Mouse (Mus musculus): ENCODE data around the gene Apba1.

Gene Apba1

DNA sequence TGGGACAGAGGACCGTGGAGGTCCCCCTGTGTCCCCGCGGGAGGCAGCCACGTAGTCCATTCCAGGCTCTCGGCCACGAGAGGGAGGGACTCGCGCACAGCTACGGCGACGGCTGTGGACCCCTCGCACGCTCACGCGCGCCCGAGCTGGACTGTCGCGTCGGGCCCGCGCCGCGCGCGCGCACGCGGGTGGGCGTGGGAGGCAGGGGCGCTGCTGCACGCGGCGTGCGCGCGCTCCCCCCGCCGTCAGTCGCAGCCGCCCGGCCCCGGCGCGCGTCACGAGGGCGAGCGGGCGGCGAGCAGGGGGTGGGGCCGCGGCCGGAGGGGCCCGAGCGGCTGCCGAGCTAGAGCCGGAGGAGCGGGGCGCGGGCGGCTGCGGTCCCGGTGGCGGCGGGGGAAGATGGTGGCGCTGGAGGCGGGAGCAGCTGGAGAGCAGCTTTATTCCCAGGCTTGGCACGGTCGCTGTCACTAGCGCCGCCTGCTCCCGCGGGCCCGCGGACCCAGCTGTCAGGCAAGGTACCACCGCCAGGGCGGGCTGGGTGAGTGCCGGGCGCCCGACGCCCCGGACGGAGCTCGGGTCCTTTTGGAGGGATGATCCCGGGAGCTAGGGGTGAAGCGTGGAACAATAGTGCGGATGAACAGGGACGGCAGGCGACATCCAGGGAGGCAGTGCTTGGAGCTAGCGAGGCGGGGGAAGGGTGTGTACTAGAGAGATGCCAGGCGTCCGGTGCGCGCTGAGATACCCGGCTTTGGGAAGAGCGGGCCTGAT is at the start of gene Apba1:
Apba1 (plus strand) TSS at position 334 of the 768 bp plus-strand sequence.
- peak; percentile 70 for DNase-seq (ENCODE audit: low read depth, low spot score)

DNA sequence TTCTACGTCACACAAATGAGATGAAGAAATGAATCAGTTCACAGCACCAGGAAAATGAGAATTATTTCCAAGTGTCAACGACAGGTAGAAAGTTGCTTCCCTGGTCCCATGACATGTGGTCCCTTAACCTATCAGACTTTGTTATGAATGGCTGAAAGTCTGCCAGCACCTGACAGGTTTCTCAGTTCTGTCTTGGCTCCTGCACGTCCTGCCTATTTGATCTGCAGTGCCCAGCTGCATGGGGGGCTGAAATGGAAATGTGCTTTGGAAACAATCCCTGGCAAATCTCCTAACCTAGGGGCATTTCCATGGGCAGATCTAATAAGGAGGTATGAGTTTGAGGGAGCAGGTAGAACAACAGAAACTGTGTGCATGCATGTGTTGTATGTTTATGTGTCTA is 12.2 kb upstream of the Apba1 start:
- no peak for DNase-seq (ENCODE audit: low read depth, low spot score)

DNA sequence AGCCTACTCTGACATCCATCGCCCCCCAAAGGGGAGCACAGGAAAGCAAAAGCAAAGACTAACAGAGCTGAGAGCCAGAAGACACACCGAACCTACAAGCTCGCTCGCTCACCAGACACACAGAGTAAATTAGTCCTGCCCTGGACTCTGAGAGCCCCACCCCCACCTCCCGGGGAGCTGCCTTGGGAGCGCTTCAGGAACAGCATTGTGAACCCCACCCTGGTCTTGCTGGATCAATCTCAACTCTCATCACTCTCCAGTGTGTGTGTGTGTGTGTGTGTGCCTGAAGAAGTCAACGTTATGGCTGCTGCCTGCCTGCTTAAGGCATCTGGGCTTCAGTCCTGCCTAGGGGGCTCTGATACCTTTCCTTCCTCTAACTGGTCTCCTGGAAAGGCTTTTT is 1.7 kb upstream of the Apba1 start:
- DNase-seq (ENCODE audit: low read depth, low spot score), result no peak

DNA sequence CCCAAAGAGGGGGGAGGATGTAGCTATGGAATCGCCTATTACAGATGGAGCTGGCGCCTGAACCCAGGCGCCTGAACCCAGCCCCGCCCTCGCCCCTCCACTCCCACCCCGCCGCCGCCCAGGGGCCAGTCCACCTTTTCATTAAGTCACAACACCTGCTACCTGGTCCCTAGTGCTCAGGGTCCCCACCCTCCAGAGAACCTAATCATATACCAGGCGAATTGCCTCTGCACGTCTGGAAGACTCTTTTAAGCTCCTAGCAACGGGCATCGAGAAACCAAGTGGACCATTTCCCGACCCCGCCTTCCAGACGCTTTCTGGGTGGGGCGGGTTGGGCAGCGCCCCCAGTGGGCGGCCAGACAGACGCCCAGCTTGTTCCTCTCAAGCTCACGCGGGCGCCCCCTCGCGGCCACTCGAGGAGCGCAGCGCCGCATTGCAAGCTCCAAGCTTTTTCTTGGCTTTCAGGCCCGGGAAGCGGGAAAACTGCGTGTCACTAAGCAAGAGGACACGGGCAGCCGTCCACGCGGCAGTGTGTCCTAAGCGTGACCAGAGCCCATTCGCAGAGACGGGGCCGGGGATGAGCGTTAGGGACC is 630 bp upstream of the Apba1 start:
- peak; percentile 96 for DNase-seq (ENCODE audit: low read depth, low spot score)

DNA sequence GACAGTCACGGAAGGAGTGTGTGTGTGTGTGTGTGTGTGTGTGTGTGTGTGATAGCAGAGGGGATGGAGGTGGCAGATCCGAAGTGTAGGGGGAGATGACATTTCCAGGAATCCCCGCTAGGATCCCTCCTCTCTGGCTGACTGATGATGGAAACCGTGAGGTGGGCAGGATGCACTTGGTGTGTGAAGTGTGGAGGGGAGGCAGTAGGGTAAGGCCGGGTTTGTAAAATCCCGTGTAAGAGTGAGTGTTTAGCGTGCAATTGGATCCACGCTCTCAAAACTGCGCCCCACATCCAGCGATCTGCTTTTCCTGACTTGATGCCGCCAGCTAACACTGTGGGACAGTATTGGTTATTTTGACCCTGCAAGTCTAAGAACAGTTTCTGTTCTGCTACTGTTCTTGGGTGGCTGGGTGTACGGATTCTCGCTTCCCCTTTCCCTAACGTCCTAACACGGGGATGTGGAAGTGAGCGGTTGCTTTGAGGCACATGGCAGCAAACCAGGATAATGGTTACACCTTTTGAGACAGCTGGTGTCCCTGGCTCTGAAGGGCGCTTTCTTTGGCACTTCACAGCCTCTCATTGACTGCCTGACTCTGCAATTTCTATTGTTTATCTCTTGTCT is 747 bp downstream of the Apba1 start:
- no peak for DNase-seq (ENCODE audit: low read depth, low spot score)

DNA sequence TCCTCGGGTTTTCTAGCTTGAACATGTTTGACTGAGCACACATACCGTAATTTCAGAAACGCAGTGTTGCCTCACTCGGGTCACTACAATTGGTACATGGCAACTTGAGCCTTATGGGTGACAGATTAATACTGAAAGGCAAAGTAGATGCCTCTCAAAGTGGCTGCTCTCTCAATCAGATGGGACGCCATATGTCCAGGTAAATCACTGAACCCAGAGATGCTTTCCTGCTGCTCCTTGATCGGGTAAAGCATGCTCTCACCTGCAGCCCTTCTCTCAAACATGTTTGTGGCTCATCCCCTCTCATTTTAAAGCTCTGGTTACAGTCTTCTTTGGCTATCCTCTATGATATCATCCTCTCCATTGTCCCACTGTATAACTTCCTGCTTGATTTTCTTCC is 4.7 kb downstream of the Apba1 start:
- DNase-seq (ENCODE audit: low read depth, low spot score), result no peak

DNA sequence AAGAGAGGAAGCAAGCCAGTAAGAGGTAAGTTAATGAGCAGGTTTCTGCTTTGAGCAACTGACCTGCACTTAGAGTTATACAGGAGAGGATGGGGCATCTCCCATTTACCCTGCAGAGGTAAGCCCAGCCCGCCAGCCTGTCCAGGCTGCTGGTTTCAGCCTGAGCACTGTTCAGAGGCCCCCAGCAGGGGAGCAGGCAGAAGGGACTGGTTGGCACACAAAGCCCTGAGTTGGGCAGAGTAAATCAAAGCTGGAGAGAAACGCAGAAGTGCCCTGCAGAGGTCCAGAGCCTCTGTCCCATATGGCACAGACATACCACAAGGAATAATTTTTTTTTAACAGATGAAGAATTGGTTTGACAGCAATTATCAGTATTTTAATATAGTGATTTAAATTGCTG is 5.4 kb downstream of the Apba1 start:
- DNase-seq (ENCODE audit: low read depth, low spot score), result no peak

DNA sequence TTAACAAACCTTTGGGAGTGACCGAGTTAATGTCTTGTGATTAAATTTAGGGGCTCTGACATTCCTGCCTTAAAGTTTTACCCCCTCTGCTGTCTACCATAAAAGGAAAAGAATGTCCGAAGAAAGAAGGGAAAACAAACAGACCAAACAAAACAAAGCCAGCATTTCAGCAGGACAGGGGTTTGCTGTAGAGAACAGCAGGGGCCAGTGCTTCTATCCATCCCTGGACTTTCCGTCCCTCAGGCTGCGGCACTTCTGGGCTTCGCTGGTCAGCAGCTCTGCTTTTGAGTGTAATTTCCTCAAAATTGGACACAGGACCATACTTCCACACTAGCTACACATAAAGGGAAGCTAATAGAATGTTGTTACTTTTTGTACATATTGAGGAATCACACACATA is 10.2 kb downstream of the Apba1 start:
- no peak for DNase-seq (ENCODE audit: low read depth, low spot score)

DNA sequence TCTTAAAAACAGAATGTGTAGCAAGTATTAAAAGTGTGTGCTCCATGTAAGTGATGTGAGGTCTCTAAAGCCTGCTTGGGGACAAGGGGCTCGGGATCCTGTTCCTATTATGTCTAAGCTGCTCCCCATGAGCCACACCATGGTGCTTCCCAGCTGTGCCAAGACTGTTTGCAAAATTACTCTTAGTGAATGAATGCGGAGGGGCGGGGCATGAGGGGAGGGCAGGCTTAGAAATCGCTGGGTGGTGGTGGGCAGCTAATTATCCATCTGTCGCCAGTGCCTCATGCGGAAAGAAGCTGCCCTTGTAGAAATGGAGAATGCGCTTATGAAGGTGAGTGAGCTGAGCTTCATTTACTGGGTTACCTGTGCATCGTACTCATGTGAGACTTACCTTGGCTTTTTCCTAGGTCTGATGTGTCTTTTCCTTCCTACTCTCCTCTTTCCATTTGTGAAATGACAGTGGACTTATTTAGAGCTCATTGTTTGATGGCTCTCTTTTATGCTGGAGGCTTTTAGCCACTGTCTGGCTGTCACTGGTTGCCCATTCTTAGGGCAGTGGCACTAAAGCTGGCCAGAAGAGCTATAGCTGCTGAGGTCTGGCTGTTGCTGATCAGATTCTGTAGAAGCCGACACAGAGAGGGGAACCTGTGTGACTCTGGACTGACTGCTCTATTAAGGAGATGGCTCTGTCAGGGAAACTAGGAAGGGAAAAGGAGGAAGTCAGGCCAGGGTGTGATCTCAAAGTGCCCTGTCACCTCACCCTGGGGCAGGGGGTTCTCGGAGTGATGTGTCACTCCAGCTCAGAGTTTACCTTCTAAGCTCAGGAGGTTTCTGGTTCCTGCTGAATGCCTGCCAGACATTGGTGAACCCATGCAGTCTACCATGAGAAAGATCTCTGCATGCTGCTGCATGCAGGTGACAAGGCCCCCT is 12.1 kb downstream of the Apba1 start:
- DNase-seq (ENCODE audit: low read depth, low spot score), result no peak

DNA sequence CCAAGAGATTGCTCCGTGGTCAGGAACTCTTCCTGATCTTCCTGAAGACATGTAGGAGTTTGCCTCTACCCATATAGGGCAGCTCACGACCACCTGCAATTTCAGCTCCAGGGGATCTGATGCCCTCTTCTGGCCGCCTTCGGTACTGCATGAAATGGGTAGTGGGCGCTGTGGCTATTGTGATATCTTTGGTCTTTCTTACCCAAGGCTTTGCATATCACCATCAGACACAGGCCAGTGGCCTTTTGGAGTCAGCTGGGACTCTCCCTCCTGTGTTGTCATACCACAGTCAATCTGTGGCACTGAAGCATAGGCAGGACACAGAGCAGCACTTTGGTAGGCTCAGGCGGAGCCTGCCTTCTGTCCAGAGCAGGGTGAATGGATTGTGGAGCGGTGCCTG is 13.3 kb downstream of the Apba1 start:
- DNase-seq (ENCODE audit: low read depth, low spot score), result no peak

DNA sequence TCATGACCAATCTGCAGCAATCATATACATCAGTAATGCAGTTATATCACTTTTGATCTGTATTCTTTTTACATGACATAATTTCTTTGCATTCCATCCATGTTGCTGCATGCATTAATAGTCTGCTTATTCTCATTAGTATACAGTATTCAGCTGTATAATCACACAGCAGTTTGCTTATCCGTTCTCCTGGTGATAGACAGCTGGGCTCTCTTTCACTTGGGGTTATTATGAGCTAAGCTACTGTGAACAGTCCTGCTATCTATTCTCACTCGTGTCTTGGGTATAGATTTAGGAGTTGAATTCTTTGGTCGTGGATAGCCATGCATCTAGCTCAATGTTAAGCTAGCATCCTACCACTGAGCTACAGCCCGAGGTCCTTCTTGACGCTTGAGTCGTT is 16.7 kb downstream of the Apba1 start:
- DNase-seq (ENCODE audit: low read depth, low spot score), result no peak

DNA sequence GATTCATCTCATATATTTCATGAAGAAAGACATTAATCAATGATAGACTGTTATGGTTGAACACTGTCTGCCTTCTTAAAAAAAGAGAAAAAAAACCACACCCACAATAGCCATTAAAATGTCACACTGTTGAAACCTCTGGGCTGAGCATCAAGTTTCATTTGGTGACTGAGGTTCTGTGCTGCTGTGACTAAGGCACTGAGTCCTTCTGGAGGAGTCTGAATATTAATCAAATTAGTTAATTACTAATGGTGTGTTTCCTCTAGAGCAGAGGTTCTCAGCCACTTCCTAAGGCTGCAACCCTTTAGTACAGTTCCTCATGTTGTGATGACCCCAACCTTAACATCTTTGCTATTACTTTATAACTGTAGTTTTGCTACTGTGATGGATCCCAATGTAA is 20.4 kb downstream of the Apba1 start:
- DNase-seq (ENCODE audit: low read depth, low spot score), result no peak

DNA sequence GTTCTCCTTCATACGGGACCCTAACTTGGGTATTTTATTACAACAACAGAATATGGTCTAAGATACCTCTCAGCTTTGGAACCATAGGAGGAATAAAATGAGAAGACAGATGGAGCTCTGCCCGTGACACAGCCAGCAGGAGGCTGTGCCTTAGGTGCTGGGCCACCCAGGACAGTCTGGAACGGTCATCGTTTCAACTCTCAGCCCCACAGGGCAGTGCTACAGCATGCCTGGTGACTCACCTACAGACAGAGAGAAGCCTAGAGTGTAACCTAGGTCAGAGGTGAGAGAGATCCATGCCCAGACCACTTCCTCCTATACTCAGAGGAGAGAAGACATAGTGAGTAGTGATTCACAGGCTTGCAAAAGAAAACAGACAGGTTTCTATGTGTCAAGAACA is 21.4 kb downstream of the Apba1 start:
- no peak for DNase-seq (ENCODE audit: low read depth, low spot score)

DNA sequence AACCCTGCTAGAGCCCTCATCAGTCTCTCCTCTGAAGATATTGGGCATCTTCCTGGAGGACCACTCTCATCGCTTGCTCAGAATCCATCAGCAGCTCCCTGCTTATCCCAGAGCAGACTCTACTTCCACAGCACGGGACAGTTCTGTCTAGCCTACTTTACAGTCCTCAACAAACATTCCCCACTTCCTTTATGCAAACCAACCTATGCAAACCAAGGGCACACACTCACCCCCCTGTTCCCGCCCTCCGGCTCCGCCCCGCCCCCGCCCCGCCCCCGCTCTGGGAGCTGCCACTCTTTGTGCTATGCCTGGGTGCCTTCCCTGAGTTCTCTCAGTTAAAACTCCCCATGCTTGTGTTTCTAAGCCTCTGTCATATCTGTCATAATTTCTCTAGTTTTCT is 23.3 kb downstream of the Apba1 start:
- DNase-seq (ENCODE audit: low read depth, low spot score), result no peak

DNA sequence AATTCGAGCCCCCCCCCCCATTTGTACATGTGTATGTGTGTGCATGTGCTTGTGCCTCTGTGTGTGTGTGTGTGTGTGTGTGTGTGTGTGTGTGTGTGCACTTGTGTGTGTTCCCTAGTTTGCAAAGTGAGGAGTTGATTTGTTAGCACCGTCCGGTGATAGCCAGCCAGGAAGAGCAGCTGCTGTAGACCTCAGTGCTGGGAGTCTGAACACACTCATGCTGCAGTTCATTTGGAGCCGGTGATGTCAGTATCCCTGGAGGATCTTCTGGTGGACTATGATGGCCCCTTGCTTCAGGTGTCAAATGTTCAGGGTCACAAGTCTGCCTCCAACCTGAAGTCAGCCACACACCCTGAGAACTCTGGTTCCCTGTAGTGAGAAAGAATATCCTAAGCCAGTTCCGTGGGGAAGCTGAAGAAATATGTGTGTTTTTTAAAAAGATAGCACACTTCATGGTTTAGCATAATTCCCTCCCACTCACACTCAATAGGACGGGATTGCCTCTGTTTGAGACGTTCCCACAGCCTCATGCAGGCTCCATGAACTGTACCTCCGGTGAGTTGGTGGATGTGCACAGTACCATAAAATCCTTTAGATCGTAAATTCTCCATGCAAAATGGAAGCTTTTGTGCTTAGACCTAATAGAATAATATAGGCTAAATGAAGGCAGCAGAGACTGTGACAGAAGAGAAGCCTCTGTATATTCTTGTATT is 29.9 kb downstream of the Apba1 start:
- no peak for DNase-seq (ENCODE audit: low read depth, low spot score)

DNA sequence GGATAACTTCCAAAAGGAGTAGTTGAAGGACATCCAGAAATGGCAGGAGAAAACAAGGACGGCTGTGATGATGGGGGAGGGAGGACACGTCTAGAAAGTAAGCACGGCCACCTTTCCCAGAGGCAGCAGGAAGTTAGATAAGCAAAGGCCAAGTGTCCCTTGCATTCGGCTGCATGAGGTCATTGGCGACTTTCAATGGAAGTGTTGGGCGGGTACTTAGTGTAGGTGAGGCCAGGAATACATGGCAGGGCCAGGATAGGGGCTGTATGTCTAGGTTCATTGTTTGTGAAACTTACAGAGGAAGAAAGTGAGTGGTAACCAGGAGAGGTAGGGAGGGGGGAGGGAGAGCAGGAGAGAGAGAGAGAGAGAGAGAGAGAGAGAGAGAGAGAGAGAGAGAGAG is 33.0 kb downstream of the Apba1 start:
- DNase-seq (ENCODE audit: low read depth, low spot score), result no peak

DNA sequence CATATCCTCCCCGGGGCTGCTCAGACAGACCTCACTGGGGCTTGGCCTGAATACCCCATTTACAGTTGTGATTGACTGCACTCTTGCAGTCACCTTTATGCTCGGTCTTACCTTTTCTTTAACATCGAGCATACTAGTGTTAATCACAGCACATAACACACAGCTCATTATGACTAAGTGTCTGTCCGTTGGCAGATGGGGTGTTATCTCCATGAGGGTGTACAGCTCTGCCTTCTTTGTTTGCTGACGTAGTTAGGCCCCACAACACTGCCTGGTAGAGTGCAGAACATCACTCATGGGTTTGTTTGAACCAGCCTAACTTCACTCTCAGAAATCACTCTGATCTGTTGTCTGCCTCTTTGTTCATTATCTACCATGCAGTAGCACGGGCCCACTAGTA is 33.9 kb downstream of the Apba1 start:
- no peak for DNase-seq (ENCODE audit: low read depth, low spot score)

DNA sequence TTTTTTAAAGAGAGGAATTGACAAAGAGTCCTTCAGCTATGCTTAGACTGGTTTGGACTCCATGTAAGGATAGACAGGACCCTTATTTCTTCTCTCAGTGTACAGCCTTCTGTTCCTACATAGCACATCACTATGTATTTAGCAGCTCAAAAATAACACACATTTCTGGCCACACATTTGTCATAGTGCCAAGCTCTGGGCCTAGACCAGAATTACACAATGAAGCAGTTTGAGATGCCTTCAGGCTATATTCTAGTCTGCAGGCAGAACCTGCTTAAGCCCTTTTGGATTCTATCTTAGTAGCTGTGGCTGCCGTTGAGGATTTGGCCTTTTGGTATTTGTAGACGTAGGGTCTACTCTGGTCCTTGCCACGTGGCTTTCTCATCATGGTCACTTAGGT is 35.8 kb downstream of the Apba1 start:
- DNase-seq (ENCODE audit: low read depth, low spot score), result no peak

DNA sequence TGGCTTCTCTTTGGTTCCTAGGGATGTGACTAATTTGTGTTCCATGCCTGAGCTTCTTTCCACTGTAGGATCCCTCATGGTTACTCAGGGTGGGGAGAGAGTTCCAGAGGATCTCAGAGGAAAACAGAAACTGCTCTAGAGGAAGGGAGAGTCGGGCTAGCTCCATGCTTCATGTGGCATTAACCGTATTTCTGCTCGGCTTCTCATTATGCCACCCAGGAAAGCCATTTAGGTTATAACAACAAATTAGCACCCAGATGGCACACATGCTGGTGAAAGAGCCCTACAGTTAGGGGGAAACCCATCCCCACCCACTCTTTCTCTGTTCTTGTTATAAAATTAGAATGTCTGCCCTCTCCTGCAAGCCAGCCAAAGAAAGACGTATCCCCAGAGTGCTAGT is 36.5 kb downstream of the Apba1 start:
- DNase-seq (ENCODE audit: low read depth, low spot score), result no peak

DNA sequence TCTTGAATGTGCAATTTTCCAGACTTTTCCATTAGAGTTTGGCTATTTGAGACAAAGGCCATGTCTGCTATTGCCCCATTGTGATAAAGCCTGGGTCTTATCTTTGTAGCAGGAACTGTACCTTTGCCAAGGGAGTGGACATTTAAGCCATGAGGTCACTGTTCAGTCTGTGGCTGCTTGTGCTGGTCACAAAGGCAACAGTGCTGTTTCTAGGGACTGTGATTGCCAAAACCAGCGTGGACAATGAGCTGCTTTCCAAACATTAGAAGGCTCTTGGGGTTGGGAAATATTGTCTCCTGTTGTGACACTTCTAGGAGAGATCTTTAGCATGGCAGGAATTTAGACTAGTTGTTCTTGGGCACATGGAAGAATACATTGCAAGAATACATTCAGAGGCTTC is 42.5 kb downstream of the Apba1 start:
- DNase-seq (ENCODE audit: low read depth, low spot score), result no peak

DNA sequence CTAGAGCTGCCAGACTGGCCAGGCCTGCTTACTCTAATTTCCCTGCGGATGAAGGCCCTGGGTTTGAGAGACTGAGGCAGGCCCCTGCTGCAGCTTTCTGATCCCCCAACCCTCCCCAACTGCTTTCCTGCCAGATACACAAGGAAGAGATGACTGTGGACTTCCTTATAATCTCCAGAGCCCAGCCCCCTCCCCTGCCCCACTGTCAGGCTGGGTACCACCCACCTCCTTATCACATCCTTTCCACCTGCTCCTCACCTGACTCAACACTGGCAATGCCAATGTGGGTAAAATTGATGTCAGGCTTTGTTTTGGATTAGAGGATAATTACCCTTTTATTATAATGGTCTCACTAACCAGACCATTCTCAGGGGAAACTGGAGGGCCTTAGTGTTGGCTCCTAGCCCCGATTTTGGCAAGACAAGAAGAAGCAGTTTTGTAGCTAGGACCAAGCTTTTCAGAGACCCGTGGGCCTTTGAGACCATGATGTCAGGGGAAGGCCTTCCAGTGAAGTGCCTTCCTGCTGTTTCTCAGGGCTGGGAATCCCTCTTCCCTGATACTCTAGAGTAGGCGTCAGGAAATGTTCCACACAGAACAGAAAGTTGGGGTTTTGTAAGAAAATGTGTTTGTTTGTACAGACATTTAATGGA is 44.7 kb downstream of the Apba1 start:
- no peak for DNase-seq (ENCODE audit: low read depth, low spot score)
